20 mouse cellular contexts compared by ENCODE assay signal in the genomic region with DNA sequence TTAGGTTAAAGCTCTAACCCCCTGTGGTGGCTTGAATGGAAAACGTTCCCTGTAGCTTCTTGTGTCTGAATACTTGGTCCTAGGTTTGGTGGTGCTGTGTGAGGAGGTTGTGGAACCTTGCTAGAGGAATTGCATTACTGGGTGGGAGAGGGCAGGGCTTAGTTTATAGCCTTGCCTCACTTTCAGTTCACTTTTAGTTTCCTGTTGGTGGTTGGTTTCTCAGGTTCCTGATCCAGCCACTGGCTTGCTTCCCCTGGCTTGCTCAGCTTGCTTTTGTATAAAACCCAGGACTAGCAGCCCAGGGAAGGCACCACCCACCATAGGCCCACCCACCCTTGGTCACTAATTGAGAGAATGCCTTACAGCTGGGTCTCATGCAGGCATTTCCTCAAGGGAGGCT.
DNase-seq lines count a peak whose midpoint lies in the region; ATAC-seq and TF ChIP-seq lines count a peak whose summit lies in the region.
"Had no signal": no experiment of that assay in that cellular context is flagged by ENCODE, and none has a peak within 500 bp of the region (broad histone marks: within the 10 kb centered on the region; RNA-seq: fewer than 3 reads in every experiment).

No protein-coding gene starts in this region.

- no peak overlapping the region for H3K27ac ChIP-seq in lung, postnatal 0 days (ENCODE audit: low read length)
- H3K27ac ChIP-seq: embryonic facial prominence, embryonic 10.5 days; forebrain, embryonic 13.5 days; heart, embryonic 15.5 days; hindbrain, embryonic 10.5 days; hindbrain, embryonic 14.5 days had no signal

- no peak for ATAC-seq in lung, postnatal 0 days
- peak; percentile 83 for ATAC-seq in common myeloid progenitor, adult 5-6 weeks (replicated peaks; ENCODE audit: low read depth, poor library complexity, severe bottlenecking)
- ATAC-seq: forebrain, embryonic 13.5 days; forebrain, postnatal 0 days had no signal

- no peaks in the 10 kb centered on the region for H3K4me1 ChIP-seq in lung, postnatal 0 days (ENCODE audit: insufficient read depth, low read depth, low read length)
- H3K4me1 ChIP-seq: embryonic facial prominence, embryonic 10.5 days; forebrain, embryonic 13.5 days; heart, embryonic 15.5 days; hindbrain, embryonic 10.5 days had no signal

- H3K4me2 ChIP-seq in lung, postnatal 0 days (replicated peaks; ENCODE audit: low read depth, low read length): no peak overlapping the region
- H3K4me2 ChIP-seq: forebrain, embryonic 13.5 days; heart, embryonic 11.5 days; heart, embryonic 15.5 days; hindbrain, embryonic 14.5 days had no signal

- TF ChIP-seq EP300 in lung, postnatal 0 days (IDR thresholded peaks at IDR 0.05): no peak

- WGBS in lung, postnatal 0 days: 59% methylated on average over 1 of the region's 1 CpGs

- no peak overlapping the region for H3K9ac ChIP-seq in lung, postnatal 0 days (replicated peaks; ENCODE audit: low read depth)
- H3K9ac ChIP-seq: forebrain, embryonic 13.5 days; forebrain, postnatal 0 days; heart, embryonic 15.5 days; hindbrain, embryonic 14.5 days had no signal

- TF ChIP-seq CTCF in lung, postnatal 0 days (IDR thresholded peaks at IDR 0.05): no peak

- peak; percentile 18 for DNase-seq in lung, postnatal 25 days (ENCODE audit: low spot score)
- DNase-seq in lung, postnatal 0 days (ENCODE audit: low spot score): no peak
- DNase-seq in A20 (ENCODE audit: low read depth, low spot score): peak; percentile 16
- DNase-seq in monocyte, adult 2 months (ENCODE audit: low read depth in 1 of 2, low spot score in 2 of 2): peak; percentile 28 to 50
- DNase-seq in liver: no peak
- no peak for DNase-seq in adrenal gland, postnatal 14 days
- DNase-seq: adrenal gland, postnatal 10 days; cerebellum, adult 11-12 months; cerebellum, adult 9-10 months; cerebellum, postnatal 25 days; forebrain, postnatal 0 days; gastrocnemius, postnatal 25 days; heart, adult 18-20 months had no signal

- no peaks in the 10 kb centered on the region for H3K9me3 ChIP-seq in lung, postnatal 0 days (ENCODE audit: low read length)

- H3K27me3 ChIP-seq in lung, postnatal 0 days (replicated peaks; ENCODE audit: insufficient read depth, low read length): no peaks in the 10 kb centered on the region
- H3K27me3 ChIP-seq: forebrain, embryonic 13.5 days; heart, embryonic 15.5 days had no signal

- no peak overlapping the region for H3K4me3 ChIP-seq in lung, postnatal 0 days (ENCODE audit: low read depth, low read length)
- H3K4me3 ChIP-seq: embryonic facial prominence, embryonic 10.5 days; forebrain, embryonic 13.5 days; heart, embryonic 15.5 days; hindbrain, embryonic 10.5 days had no signal

- no peaks in the 10 kb centered on the region for H3K36me3 ChIP-seq in lung, postnatal 0 days (ENCODE audit: insufficient read depth, low read length)
- H3K36me3 ChIP-seq: embryonic facial prominence, embryonic 10.5 days; heart, embryonic 15.5 days; hindbrain, embryonic 10.5 days had no signal

Comparison
In these comparisons a context has a peak if more than half of its experiments do, and no peak if none do; other contexts are left out.
1. DNase-seq: peak in lung, postnatal 25 days (single experiment), A20 (single experiment) and monocyte, adult 2 months (2 of 2); none in lung, postnatal 0 days (single experiment), liver (single experiment) and adrenal gland, postnatal 14 days (single experiment).